Mouse (Mus musculus) left cerebral cortex, adult 8-10 months (tissue): ENCODE data around the gene Iqub. TPM values are rescaled to one million over a fixed set of nuclear protein-coding genes. Genes with fewer than 3 reads are reported as not detected.

Experiments
- DNase-seq, 2 experiments: peaks; one replicate each; pipeline ENCODE4 v3.0.0; 2022; ENCODE audit warnings: low spot score in 2 of 2
- total RNA-seq, 4 experiments: library from RNA; stranded (reverse); gene quantifications; 2 replicates each; pipeline ENCODE4 v1.2.4; 2022

The Iqub gene
- total RNA-seq, 4 experiments from 2014 or later: 2.5 to 3.0 (median 2.8) TPM

DNA sequence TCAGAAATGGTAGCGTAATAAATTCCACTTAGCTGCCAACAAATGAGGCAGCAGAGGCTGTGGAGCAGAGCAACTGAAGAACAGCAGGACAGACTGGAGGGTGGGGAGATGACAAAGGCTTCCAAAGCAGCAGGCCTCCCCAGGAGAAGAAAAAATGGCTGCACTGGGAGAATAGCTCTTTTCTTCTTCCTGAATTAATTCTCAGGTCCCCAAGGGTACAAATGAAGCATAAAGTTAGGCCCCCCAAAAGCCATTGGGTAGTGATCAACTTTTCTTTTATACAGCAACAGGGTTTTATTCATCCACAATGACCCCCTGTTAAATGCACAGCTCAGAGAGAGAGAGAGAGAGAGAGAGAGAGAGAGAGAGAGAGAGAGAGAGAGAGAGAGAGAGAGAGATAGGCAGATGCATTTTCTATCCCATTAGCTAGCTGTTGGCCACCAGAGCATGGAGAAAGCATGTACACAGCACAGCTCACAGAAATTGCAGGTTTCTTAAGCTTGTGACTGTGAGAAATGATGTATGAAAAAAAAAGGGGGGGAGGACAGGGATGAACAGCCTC lies 44.2 kb downstream of the Iqub start:
- peak in 1 of 2 experiments; percentile 42 for DNase-seq

DNA sequence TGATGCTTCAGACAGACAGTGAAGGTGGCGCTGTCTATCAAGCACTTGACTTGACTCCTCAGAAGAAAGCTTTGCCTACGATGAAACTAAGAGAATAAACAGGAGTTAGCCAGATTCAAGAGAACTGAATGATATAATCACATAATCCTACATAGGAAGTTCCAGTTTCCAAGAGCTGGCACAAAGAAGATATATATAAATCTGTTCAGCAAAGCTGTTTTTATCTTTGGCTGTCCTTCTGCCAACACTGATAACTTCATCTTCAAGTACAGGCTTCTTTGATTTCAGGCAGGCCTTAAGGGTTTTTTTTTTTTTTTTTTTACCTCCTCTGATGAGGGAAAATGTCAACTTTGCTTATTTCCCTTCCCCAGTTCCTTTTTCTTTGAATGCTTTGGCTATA lies 44.7 kb downstream of the Iqub start:
- DNase-seq: no peak

DNA sequence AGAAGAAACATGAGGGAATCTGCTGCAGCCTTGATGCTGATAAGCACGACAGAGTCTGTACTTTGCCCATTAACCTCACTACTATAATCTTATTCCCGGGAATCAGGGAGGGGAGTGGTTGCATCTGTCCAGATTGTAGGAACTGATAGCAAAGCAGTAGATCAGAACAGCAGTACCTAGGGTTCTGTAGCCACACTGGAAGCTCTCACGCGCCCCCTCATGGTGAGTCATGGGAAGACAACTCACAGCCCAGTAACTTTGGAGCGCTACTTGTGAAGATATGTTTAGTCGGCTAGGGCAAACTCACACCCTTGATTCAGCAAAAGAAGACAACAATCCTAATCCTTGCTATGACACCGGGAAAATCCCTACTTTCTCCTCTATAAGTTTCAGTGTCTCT lies 58.8 kb downstream of the Iqub start:
- DNase-seq: peak; percentile 58 to 75

DNA sequence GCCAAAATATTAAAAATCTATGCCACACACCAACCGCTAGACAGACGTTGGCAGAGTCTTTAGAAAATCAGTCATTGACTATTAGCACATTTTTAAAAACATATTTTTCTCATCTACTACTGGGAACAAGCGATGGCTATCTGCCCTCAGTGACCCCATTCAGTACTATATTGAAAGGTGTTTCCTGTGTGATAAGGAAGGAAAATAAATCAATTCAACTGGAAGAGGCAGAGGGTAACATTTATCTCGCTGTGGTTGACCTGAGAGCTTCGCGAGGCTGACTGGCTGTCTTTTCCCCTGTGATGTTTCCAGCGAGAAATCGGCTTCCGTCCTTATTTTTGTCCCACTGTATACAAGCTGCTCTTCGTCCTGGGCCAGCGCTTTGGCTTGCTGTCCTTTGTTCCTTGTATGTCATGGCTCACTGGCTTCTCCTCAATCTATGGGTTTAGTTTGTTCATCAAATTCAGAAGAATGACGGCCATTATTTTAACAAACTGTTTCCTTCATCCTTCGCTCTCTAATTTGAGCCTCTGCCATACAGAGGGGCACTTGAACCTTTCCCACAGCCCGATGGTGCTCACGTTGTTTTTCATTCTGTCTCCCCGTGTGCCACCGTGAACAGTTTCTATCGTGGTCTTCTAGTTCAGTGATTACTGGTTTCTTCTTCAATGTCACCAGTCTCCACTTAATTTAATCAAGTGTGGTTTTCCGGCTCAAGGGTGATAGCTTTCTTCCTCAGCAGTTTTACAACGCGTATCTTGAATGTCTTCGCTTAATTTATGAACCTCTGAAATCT lies 63.6 kb downstream of the Iqub start:
- no peak for DNase-seq

DNA sequence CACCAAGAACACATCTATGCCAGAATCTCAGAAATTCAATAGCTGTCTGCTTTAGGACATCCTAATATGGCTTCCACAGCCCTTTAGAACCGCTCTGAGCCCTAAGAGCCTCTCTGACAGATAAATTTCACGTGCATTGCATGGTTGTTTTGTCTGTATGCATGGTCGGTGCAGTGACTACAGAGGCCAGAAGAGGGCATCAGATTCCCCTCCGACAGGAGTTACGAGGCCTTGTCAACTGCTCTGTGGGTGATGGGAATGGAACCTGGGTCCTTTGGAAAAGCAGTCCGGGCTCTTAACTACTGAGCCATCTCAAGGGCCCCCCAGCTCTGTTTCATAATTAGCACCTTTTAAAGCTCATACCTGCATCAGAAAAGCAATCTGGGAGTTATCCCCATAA lies 64.6 kb downstream of the Iqub start:
- DNase-seq: no peak

DNA sequence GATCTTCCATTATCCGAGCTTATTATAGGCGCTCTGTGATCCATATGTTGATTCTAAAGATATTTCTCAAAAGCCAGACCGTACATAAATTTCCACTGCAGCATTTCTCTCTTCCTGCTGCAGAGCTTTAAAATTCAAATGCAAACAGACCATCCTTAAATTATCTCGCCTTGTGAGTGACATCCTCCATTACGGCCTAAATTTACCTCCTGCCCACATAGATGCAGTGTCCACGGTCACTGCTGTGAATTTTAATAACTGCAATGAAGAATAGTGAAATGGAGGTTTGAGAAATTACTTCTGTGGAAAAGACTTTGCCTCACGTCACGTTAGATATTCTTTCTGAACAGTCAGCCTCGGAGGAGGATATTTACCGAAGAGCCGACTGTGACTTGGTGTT lies 98.8 kb downstream of the Iqub start:
- DNase-seq: peak; percentile 3 to 19

DNA sequence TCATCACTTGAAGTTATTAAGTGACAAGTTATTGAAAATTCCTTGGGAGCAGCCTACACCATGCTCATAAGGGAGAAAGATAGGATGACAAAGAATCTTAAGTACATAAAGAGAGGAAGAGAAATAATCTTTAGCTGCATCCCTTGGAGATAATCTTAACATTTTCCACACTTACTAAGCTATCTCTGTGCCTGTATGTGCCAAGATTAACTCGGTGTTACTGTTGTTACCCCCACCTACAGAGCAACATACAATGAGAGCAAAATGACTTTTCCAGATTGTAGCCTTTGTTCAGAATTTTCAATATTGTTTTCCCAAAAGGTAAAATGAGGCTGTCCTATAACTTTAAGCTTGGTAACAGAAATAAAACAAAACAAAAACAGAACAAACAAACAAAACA lies 99.4 kb downstream of the Iqub start:
- no peak for DNase-seq

DNA sequence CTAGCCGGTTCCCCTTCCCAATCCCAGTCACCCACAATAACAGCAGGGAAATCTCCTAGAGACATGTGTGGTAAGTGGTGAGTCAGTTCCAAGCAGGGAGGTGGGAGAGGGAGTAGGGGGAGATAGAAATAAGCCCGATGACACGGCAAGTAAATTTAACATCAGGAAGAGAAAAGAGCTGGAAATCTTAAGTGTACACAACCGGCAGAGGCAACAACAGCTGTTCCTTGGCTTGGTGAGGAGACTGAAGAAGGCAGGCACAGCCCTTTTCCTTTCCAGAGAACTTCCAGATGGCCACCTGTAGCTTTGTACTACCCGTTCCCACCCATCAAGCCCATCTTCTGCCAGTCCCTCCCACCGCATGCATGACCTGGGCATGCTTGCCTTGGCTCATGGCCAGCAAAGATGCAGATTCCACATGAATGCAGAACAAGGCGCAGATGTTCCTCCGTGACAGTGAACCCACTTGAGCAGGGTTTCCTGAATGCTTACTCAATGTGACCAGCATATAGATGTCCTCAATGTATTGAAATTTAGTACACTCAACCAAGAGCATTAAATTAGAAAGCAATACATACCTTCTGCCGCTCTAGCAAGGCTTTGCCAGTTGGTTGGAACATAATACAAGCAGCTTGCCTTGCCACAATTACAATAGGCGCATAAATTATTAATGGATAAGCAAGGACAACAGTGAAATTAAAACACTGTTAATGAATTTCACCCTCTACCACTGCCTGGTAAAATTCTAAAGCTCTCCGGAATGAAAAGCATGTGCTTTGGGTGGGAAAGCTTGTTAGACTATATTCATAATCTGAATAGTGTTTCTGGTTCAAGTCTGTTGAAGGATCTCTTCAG lies 106.1 kb downstream of the Iqub start:
- peak; percentile 21 to 69 for DNase-seq

DNA sequence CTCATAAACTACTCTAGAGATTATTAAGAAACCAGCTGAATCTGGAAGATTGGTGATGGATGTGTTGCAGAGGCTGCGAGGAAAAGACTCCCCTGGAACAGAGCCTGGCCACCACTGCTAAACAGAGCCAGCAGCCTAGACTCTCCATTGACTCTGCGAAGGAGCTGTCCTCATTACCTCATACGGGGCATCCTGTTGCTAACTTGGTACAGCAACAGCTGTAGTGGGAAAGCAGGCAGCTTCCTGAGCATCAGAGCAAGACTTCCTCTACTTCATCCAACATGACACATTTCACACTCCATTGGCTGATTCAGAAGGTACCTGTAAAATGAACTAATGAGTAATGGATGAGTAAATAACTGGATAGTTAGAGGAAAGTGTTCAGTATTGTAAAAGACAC lies 107.1 kb downstream of the Iqub start:
- peak in 1 of 2 experiments; percentile 15 for DNase-seq

DNA sequence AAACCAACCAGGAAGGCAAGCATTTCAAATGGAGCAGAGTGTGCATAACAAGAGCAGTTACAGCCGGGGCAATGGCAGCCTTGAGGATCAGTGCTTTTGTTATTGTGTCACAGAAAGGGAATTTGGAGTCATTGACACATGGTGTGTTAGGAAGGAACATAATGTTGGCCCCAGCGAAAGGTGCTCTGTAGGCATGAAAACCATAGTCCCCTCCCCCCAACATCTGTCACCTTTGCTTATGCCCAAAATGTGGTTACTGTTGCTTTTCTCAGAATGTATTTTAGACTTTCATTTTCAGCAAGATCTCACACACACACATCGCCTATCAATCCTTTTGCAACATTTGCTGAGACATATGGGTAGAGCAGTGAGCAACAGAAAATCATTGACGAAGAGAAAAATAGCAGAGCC lies 117.6 kb downstream of the Iqub start:
- DNase-seq: peak in 1 of 2 experiments; percentile 31

Other genes with a start within 250 kb of the Iqub start
- gene Ndufa5, start 12.9 kb upstream of the Iqub start, total RNA-seq: 100 to 1,000 TPM; 252 to 307 (median 286) TPM
- gene Asb15, start 13.1 kb upstream of the Iqub start, total RNA-seq: not detected
- under 1 TPM in 2 of 4 experiments, not detected in 2; 0.37 to 0.42 TPM for gene Lmod2, start 82.7 kb upstream of the Iqub start, total RNA-seq
- gene Wasl, start 149.9 kb upstream of the Iqub start, total RNA-seq: 100 to 1,000 TPM in 2 of 4 experiments, 10 to 100 TPM in 2; 93.6 to 105 (median 97.3) TPM
- not detected for gene Hyal6, start 218.2 kb upstream of the Iqub start, total RNA-seq
- gene Hyal4, start 233.3 kb upstream of the Iqub start, total RNA-seq: not detected